Mouse (Mus musculus) hindbrain, embryonic 14.5 days (tissue): Measurements from ENCODE around the gene Lca5. TPM values are rescaled to one million over a fixed set of nuclear protein-coding genes. Genes with fewer than 3 reads are reported as not detected.

Experiments used
- ATAC-seq: fragments of 200-750 bp; cut with Nextera tagmentation; 2 replicates; pipeline ENCODE4 v1.8.0; 2017; ENCODE audit warnings: moderate number of reproducible peaks, mild to moderate bottlenecking, moderate TSS enrichment, moderate library complexity; ENCODE audit not compliant: low FRiP score
- DNase-seq: peaks from one replicate; pipeline ENCODE4 v3.0.0-alpha.2; 2015; ENCODE audit warnings: low spot score
- H3K27ac ChIP-seq: fragments of 300-500 bp; sonication (generic); 2 replicates; pipeline ENCODE4 v1.5.1; 2014; ENCODE audit warnings: mild to moderate bottlenecking, moderate library complexity
- H3K27me3 ChIP-seq: fragments of 300-500 bp; sonication (generic); 2 replicates; pipeline ENCODE4 v1.6.1; 2014; ENCODE audit warnings: mild to moderate bottlenecking, low read length, mixed read lengths; ENCODE audit not compliant: control insufficient read depth, insufficient read depth
- H3K36me3 ChIP-seq: fragments of 300-500 bp; sonication (generic); replicated peaks from 2 replicates; pipeline ENCODE4 v1.6.1; 2014; ENCODE audit not compliant: control insufficient read depth, insufficient read depth
- H3K4me1 ChIP-seq: fragments of 300-500 bp; sonication (generic); replicated peaks from 2 replicates; pipeline ENCODE4 v1.6.1; 2014; ENCODE audit warnings: antibody characterized with exemption, low read length, mixed read lengths; ENCODE audit not compliant: control insufficient read depth, insufficient read depth
- H3K4me2 ChIP-seq: fragments of 300-500 bp; sonication (generic); replicated peaks from 2 replicates; pipeline ENCODE4 v1.6.1; 2014; ENCODE audit warnings: mild to moderate bottlenecking, moderate library complexity
- H3K4me3 ChIP-seq: fragments of 300-500 bp; sonication (generic); replicated peaks from 2 replicates; pipeline ENCODE4 v1.5.1; 2014; ENCODE audit warnings: mild to moderate bottlenecking, low read length
- H3K9ac ChIP-seq: fragments of 300-500 bp; sonication (generic); 2 replicates; pipeline ENCODE4 v1.6.1; 2014
- H3K9me3 ChIP-seq: fragments of 300-500 bp; sonication (generic); 2 replicates; pipeline ENCODE4 v1.6.1; 2016; ENCODE audit warnings: low read length; ENCODE audit not compliant: control insufficient read depth
- whole genome bisulfite sequencing: fragments of 180-500 bp; shearing (Covaris S2); extraction: QIAGEN DNeasy Blood & Tissue Kit; methylation state at CpG from one replicate; pipeline ENCODE4 v1.1.7; 2014; 5-methylcytosine and 5-hydroxymethylcytosine counted together
- polyA plus RNA-seq: library from polyadenylated mRNA; unstranded; fragments of >200 nt; fragmentation: Nextera tagmentation; extraction: Ambion mirVana; gene quantifications from 2 replicates; pipeline ENCODE4 v1.2.1, GENCODE M21; 2014

Gene Lca5
- polyA plus RNA-seq, 1 experiment from 2014 or later = 18.4 TPM

- WGBS = 66% methylated on average over 10 of the region's 10 CpGs
- Histone ChIP-seq H3K9ac (no peak overlapping the region), H3K27ac (no peak overlapping the region), H3K27me3 (no peaks in the 10 kb centered on the region), H3K4me1 (no peaks in the 10 kb centered on the region), H3K36me3 (no peaks in the 10 kb centered on the region), H3K4me3 (no peak overlapping the region), H3K4me2 (no peak overlapping the region), H3K9me3 (no peaks in the 10 kb centered on the region)
- ATAC-seq (no peak), DNase-seq (no peak)
Measured at GRCm38 (mm10) chr9:83379661-83380060, 61.3 kb downstream of the Lca5 start.

GRCm38 (mm10) chr9:83377132-83377531, 63.8 kb downstream of the Lca5 start:
- 95% methylated on average over 2 of the region's 2 CpGs for WGBS
- no peak overlapping the region for H3K4me2 ChIP-seq
- no peak for ATAC-seq
- no peaks in the 10 kb centered on the region for H3K9me3 ChIP-seq
- H3K4me1 ChIP-seq = no peaks in the 10 kb centered on the region
- no peak overlapping the region for H3K27ac ChIP-seq
- H3K4me3 ChIP-seq = no peak overlapping the region
- no peaks in the 10 kb centered on the region for H3K36me3 ChIP-seq
- no peaks in the 10 kb centered on the region for H3K27me3 ChIP-seq
- DNase-seq = no peak
- no peak overlapping the region for H3K9ac ChIP-seq

DNA sequence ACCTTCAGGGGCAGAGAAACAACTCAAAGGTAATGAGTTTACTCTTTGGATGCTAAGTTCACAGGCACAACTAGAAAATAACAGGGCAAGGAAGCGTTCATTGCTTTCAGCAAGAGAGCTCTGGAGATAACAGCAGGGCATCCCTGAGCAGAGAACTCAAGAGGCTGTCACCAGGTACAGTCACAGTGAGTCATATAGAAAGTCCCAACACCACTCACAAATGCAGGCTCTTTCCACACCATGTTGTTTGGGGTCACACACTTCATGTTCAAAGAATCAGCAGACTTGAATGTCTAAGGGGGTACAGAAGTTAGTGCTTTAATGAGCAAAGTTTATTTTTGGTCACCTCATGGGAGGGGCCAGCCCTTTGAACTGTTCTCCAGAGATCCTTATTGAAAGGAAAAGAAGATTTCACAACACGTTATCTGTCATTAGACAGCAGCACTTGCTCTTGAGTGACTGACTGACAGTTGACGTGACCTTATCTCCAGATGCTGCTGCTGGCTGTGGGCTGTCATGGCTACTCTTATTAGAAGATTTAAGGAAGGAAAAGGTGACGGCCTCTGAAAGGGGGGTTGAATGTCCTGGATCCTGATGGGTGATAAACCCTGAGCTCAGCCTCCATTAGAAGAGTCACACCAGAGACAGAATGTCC, 65.3 kb downstream of the Lca5 start:
- no peak for DNase-seq
- no peaks in the 10 kb centered on the region for H3K4me1 ChIP-seq
- H3K36me3 ChIP-seq = no peaks in the 10 kb centered on the region
- no peak overlapping the region for H3K4me2 ChIP-seq
- 77% methylated on average over 4 of the region's 4 CpGs for WGBS
- H3K27ac ChIP-seq = no peak overlapping the region
- no peak overlapping the region for H3K4me3 ChIP-seq
- H3K9ac ChIP-seq = no peak overlapping the region
- ATAC-seq = no peak
- H3K9me3 ChIP-seq = no peaks in the 10 kb centered on the region
- H3K27me3 ChIP-seq = no peaks in the 10 kb centered on the region

- Histone ChIP-seq H3K36me3 (no peaks in the 10 kb centered on the region), H3K9ac (no peak overlapping the region), H3K27me3 (no peaks in the 10 kb centered on the region), H3K4me1 (no peaks in the 10 kb centered on the region), H3K9me3 (no peaks in the 10 kb centered on the region), H3K4me2 (no peak overlapping the region), H3K4me3 (no peak overlapping the region), H3K27ac (no peak overlapping the region)
- ATAC-seq (no peak), DNase-seq (peak; percentile 65)
- WGBS = 60% methylated on average over 1 of the region's 1 CpGs
Measured at GRCm38 (mm10) chr9:83370907-83371306, 70.0 kb downstream of the Lca5 start.

- no peak overlapping the region for H3K4me3 ChIP-seq
- no peak overlapping the region for H3K27ac ChIP-seq
- DNase-seq (no peak), ATAC-seq (no peak)
- H3K9ac ChIP-seq = no peak overlapping the region
- H3K4me1 ChIP-seq = no peaks in the 10 kb centered on the region
- 89% methylated on average over 1 of the region's 1 CpGs for WGBS
- H3K27me3 ChIP-seq = no peaks in the 10 kb centered on the region
- H3K4me2 ChIP-seq = no peak overlapping the region
- H3K9me3 ChIP-seq = no peaks in the 10 kb centered on the region
- no peaks in the 10 kb centered on the region for H3K36me3 ChIP-seq
Measured at GRCm38 (mm10) chr9:83368234-83368633, 72.7 kb downstream of the Lca5 start.

- H3K9me3 ChIP-seq = no peaks in the 10 kb centered on the region
- no peak overlapping the region for H3K27ac ChIP-seq
- H3K27me3 ChIP-seq = no peaks in the 10 kb centered on the region; the same call in 1 of the 2 replicates
- 68% methylated on average over 4 of the region's 4 CpGs for WGBS
- no peaks in the 10 kb centered on the region for H3K4me1 ChIP-seq
- H3K36me3 ChIP-seq = no peaks in the 10 kb centered on the region
- DNase-seq (no peak), ATAC-seq (no peak)
- H3K4me3 ChIP-seq = no peak overlapping the region
- no peak overlapping the region for H3K4me2 ChIP-seq
- H3K9ac ChIP-seq = no peak overlapping the region
Measured at GRCm38 (mm10) chr9:83355802-83356201, 85.1 kb downstream of the Lca5 start.

- Histone ChIP-seq H3K27me3 (no peaks in the 10 kb centered on the region; the same call in 1 of the 2 replicates), H3K9me3 (no peaks in the 10 kb centered on the region), H3K4me3 (no peak overlapping the region), H3K9ac (no peak overlapping the region), H3K36me3 (no peaks in the 10 kb centered on the region), H3K4me2 (no peak overlapping the region), H3K27ac (no peak overlapping the region), H3K4me1 (no peaks in the 10 kb centered on the region)
- ATAC-seq (no peak), DNase-seq (no peak)
- WGBS = 71% methylated on average over 7 of the region's 7 CpGs
Measured at GRCm38 (mm10) chr9:83353316-83353715, 87.6 kb downstream of the Lca5 start.

DNA sequence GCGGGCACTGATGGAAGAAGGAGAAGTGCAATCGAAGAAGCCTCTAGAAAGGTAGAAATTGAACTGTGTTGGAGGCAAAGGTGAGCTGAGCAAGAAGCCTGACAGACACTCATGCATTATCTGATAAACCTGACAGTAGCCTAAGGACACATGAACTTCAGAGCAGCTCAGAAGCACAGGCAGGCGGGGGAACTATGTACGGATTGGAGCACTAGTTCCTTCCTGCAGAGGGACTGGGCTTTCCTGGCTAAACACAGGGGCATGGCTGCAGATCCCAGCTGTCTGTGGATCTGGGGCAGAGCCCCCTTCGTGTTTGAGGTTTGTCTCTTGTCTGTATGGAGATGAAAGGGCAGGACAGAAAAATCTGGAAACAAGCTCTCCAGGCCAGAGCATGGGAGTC, 89.8 kb downstream of the Lca5 start:
- H3K4me3 ChIP-seq = no peak overlapping the region
- no peak for DNase-seq
- ATAC-seq = no peak
- no peaks in the 10 kb centered on the region for H3K27me3 ChIP-seq
- H3K4me1 ChIP-seq = no peaks in the 10 kb centered on the region
- no peaks in the 10 kb centered on the region for H3K36me3 ChIP-seq
- H3K9ac ChIP-seq = no peak overlapping the region
- H3K27ac ChIP-seq = no peak overlapping the region
- 56% methylated on average over 5 of the region's 5 CpGs for WGBS
- no peaks in the 10 kb centered on the region for H3K9me3 ChIP-seq
- H3K4me2 ChIP-seq = no peak overlapping the region

GRCm38 (mm10) chr9:83350613-83351012, 90.3 kb downstream of the Lca5 start:
- H3K27me3 ChIP-seq = no peaks in the 10 kb centered on the region
- H3K9me3 ChIP-seq = no peaks in the 10 kb centered on the region
- 4% methylated on average over 5 of the region's 5 CpGs for WGBS
- no peaks in the 10 kb centered on the region for H3K36me3 ChIP-seq
- H3K4me2 ChIP-seq = no peak overlapping the region
- ATAC-seq (no peak), DNase-seq (peak; percentile 36)
- H3K4me3 ChIP-seq = no peak overlapping the region
- no peak overlapping the region for H3K27ac ChIP-seq
- no peaks in the 10 kb centered on the region for H3K4me1 ChIP-seq
- no peak overlapping the region for H3K9ac ChIP-seq

DNA sequence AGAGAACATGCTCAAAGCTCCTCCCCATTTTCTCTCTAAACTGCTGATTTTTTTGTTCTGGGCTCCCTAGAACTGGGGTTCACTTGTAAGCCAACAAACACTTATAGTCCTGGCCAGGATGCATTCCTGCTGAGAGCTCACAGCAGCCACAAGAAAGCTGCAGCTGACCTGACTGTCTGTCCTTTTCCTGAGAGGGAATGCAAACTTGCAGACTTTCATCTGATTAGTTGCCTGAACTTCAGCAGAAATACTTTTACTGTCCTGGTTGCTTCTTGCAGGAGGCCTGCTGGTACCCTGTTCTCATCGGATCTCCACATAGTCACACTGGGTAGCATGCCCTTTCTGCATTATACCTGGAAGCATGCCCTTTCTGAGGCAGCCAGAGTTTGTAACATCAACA, 91.0 kb downstream of the Lca5 start:
- Histone ChIP-seq H3K4me1 (no peaks in the 10 kb centered on the region), H3K4me2 (no peak overlapping the region), H3K36me3 (no peaks in the 10 kb centered on the region), H3K9me3 (no peaks in the 10 kb centered on the region), H3K27ac (no peak overlapping the region), H3K27me3 (no peaks in the 10 kb centered on the region), H3K9ac (no peak overlapping the region), H3K4me3 (no peak overlapping the region)
- DNase-seq = no peak
- 12% methylated on average over 1 of the region's 1 CpGs for WGBS
- ATAC-seq = no peak
